Mouse (Mus musculus) cerebellum, adult 2 months (tissue): ENCODE results near the gene Pctp.

Experiments used
- CTCF ChIP-seq: fragments of 200-500 bp; IDR thresholded peaks from 2 replicates; pipeline ENCODE4 v1.5.1; 2011; ENCODE audit warnings: low read depth, mild to moderate bottlenecking, control low read depth, low read length, moderate library complexity, borderline replicate concordance; ENCODE audit not compliant: insufficient read depth
- POLR2A ChIP-seq: fragments of 200-500 bp; IDR thresholded peaks from 2 replicates; pipeline ENCODE4 v1.6.1; 2011; ENCODE audit warnings: low read length, control low read depth, borderline replicate concordance; ENCODE audit not compliant: insufficient read depth

- TF ChIP-seq CTCF, result no peak
- no peak for TF ChIP-seq POLR2A
Measured at GRCm38 (mm10) chr11:90003386-90003785, 692 bp upstream of the Pctp start.
